Mouse (Mus musculus) intestine, embryonic 14.5 days (tissue): ENCODE results near the gene Kcnq1. TPM values are rescaled to one million over a fixed set of nuclear protein-coding genes. Genes with fewer than 3 reads are reported as not detected.

Source experiments
- ATAC-seq: fragments of 200-750 bp; cut with Nextera tagmentation; replicated peaks from 2 replicates; pipeline ENCODE4 v1.8.0; 2017; ENCODE audit warnings: low read depth, moderate number of reproducible peaks, moderate TSS enrichment, moderate library complexity; ENCODE audit not compliant: low FRiP score, low TSS enrichment
- DNase-seq: peaks from one replicate; pipeline ENCODE4 v3.0.0-alpha.2; 2018; ENCODE audit warnings: low spot score
- H3K27ac ChIP-seq: fragments of 300-500 bp; sonication (generic); 2 replicates; pipeline ENCODE4 v1.5.1; 2014; ENCODE audit warnings: low read depth, mild to moderate bottlenecking, control low read depth
- H3K27me3 ChIP-seq: fragments of 300-500 bp; sonication (generic); replicated peaks from 2 replicates; pipeline ENCODE4 v1.6.1; 2014; ENCODE audit warnings: low read length, control low read depth; ENCODE audit not compliant: control insufficient read depth, insufficient read depth
- H3K36me3 ChIP-seq: fragments of 300-500 bp; sonication (generic); 2 replicates; pipeline ENCODE4 v1.6.1; 2014; ENCODE audit warnings: low read length, control low read depth; ENCODE audit not compliant: control insufficient read depth, insufficient read depth
- H3K4me1 ChIP-seq: fragments of 300-500 bp; sonication (generic); replicated peaks from 2 replicates; pipeline ENCODE4 v1.6.1; 2014; ENCODE audit warnings: low read length, control low read depth, mixed read lengths; ENCODE audit not compliant: control insufficient read depth, insufficient read depth
- H3K4me2 ChIP-seq: fragments of 300-500 bp; sonication (generic); 2 replicates; pipeline ENCODE4 v1.6.1; 2014; ENCODE audit warnings: low read length
- H3K4me3 ChIP-seq: fragments of 300-500 bp; sonication (generic); 2 replicates; pipeline ENCODE4 v1.5.1; 2014; ENCODE audit warnings: low read depth, low read length, control low read depth, mixed read lengths
- H3K9ac ChIP-seq: fragments of 300-500 bp; sonication (generic); 2 replicates; pipeline ENCODE4 v1.6.1; 2014; ENCODE audit warnings: mild to moderate bottlenecking, low read length
- H3K9me3 ChIP-seq: fragments of 300-500 bp; sonication (generic); 2 replicates; pipeline ENCODE4 v1.6.1; 2016; ENCODE audit warnings: low read length, control low read depth; ENCODE audit not compliant: control insufficient read depth
- WGBS: fragments of 180-500 bp; shearing (Covaris S2); extraction: QIAGEN DNeasy Blood & Tissue Kit; methylation state at CpG from one replicate; pipeline ENCODE4 v1.1.7; 2014; 5-methylcytosine and 5-hydroxymethylcytosine counted together
- polyA plus RNA-seq: library from polyadenylated mRNA; unstranded; fragments of >200 nt; fragmentation: Nextera tagmentation; extraction: Ambion mirVana; gene quantifications from 2 replicates; pipeline ENCODE4 v1.2.1, GENCODE M21; 2014

Gene Kcnq1
- polyA plus RNA-seq, 1 experiment from 2014 or later = 5.3 TPM

GRCm38 (mm10) chr7:143201255-143201654 is 95.1 kb downstream of the Kcnq1 start:
- DNase-seq (peak; percentile 39), ATAC-seq (no peak)
- Histone ChIP-seq H3K4me1 (no peaks in the 10 kb centered on the region), H3K27me3 (no peaks in the 10 kb centered on the region; the same call in 1 of the 2 replicates), H3K4me3 (no peak overlapping the region), H3K36me3 (no peaks in the 10 kb centered on the region), H3K9me3 (no peaks in the 10 kb centered on the region), H3K27ac (no peak overlapping the region), H3K4me2 (no peak overlapping the region), H3K9ac (no peak overlapping the region)
- 83% methylated on average over 2 of the region's 2 CpGs for WGBS

- DNase-seq = no peak
- 93% methylated on average over 6 of the region's 6 CpGs for WGBS
Observed at GRCm38 (mm10) chr7:143203897-143204296, 97.7 kb downstream of the Kcnq1 start.

GRCm38 (mm10) chr7:143207044-143207443 is 100.9 kb downstream of the Kcnq1 start:
- Histone ChIP-seq H3K27me3 (no peaks in the 10 kb centered on the region), H3K27ac (no peak overlapping the region), H3K9ac (no peak overlapping the region), H3K4me2 (no peak overlapping the region), H3K4me1 (no peaks in the 10 kb centered on the region), H3K36me3 (no peaks in the 10 kb centered on the region), H3K9me3 (no peaks in the 10 kb centered on the region), H3K4me3 (no peak overlapping the region)
- ATAC-seq = no peak
- 60% methylated on average over 4 of the region's 4 CpGs for WGBS
- peak; percentile 36 for DNase-seq

More at GRCm38 (mm10) chr7:143203897-143204296, 97.7 kb downstream of the Kcnq1 start:
- ATAC-seq = no peak
- Histone ChIP-seq H3K9ac (no peak overlapping the region), H3K9me3 (no peaks in the 10 kb centered on the region), H3K4me3 (no peak overlapping the region), H3K27me3 (no peaks in the 10 kb centered on the region), H3K36me3 (no peaks in the 10 kb centered on the region), H3K4me1 (no peaks in the 10 kb centered on the region), H3K27ac (no peak overlapping the region), H3K4me2 (no peak overlapping the region)

- H3K36me3 ChIP-seq = no peaks in the 10 kb centered on the region
- H3K9me3 ChIP-seq = no peaks in the 10 kb centered on the region
- ATAC-seq (no peak), DNase-seq (no peak)
- no peak overlapping the region for H3K4me3 ChIP-seq
- no peaks in the 10 kb centered on the region for H3K27me3 ChIP-seq
- no peaks in the 10 kb centered on the region for H3K4me1 ChIP-seq
- WGBS = 77% methylated on average over 4 of the region's 4 CpGs
- no peak overlapping the region for H3K27ac ChIP-seq
- H3K9ac ChIP-seq = no peak overlapping the region
- no peak overlapping the region for H3K4me2 ChIP-seq
Observed at GRCm38 (mm10) chr7:143210796-143211195, 104.6 kb downstream of the Kcnq1 start.

- Histone ChIP-seq H3K4me1 (no peaks in the 10 kb centered on the region), H3K9me3 (peaks cover 20% of the 10 kb centered on the region), H3K27me3 (no peaks in the 10 kb centered on the region), H3K9ac (no peak overlapping the region), H3K4me3 (no peak overlapping the region), H3K4me2 (no peak overlapping the region), H3K27ac (no peak overlapping the region), H3K36me3 (no peaks in the 10 kb centered on the region; the same call in 1 of the 2 replicates)
- no peak for ATAC-seq
- DNase-seq = no peak
- 69% methylated on average over 2 of the region's 2 CpGs for WGBS
Observed at GRCm38 (mm10) chr7:143251206-143251605, 145.0 kb downstream of the Kcnq1 start.

- peaks cover 20% of the 10 kb centered on the region for H3K9me3 ChIP-seq
- H3K36me3 ChIP-seq = no peaks in the 10 kb centered on the region; the same call in 1 of the 2 replicates
- H3K27ac ChIP-seq = no peak overlapping the region
- H3K4me2 ChIP-seq = no peak overlapping the region
- H3K27me3 ChIP-seq = no peaks in the 10 kb centered on the region
- no peak for ATAC-seq
- no peak overlapping the region for H3K4me3 ChIP-seq
- H3K9ac ChIP-seq = no peak overlapping the region
- no peaks in the 10 kb centered on the region for H3K4me1 ChIP-seq
- 74% methylated on average over 6 of the region's 6 CpGs for WGBS
- no peak for DNase-seq
Observed at GRCm38 (mm10) chr7:143253126-143253871, 147.1 kb downstream of the Kcnq1 start.

- Histone ChIP-seq H3K9ac (no peak overlapping the region), H3K4me3 (no peak overlapping the region), H3K36me3 (no peaks in the 10 kb centered on the region; the same call in 1 of the 2 replicates), H3K4me2 (no peak overlapping the region), H3K27me3 (no peaks in the 10 kb centered on the region), H3K4me1 (no peaks in the 10 kb centered on the region), H3K9me3 (peaks cover 18% of the 10 kb centered on the region), H3K27ac (no peak overlapping the region)
- DNase-seq (no peak), ATAC-seq (no peak)
- WGBS = 88% methylated on average over 2 of the region's 2 CpGs
Observed at GRCm38 (mm10) chr7:143254901-143255300, 148.7 kb downstream of the Kcnq1 start.

GRCm38 (mm10) chr7:143261246-143261645 is 155.1 kb downstream of the Kcnq1 start:
- no peak overlapping the region for H3K4me2 ChIP-seq
- H3K4me3 ChIP-seq = no peak overlapping the region
- H3K9me3 ChIP-seq = no peaks in the 10 kb centered on the region
- H3K9ac ChIP-seq = no peak overlapping the region
- no peak for DNase-seq
- H3K27ac ChIP-seq = no peak overlapping the region
- no peaks in the 10 kb centered on the region for H3K36me3 ChIP-seq
- H3K4me1 ChIP-seq = peaks cover 20% of the 10 kb centered on the region
- ATAC-seq = no peak
- no peaks in the 10 kb centered on the region for H3K27me3 ChIP-seq

GRCm38 (mm10) chr7:143263557-143263956 is 157.4 kb downstream of the Kcnq1 start:
- H3K27ac ChIP-seq = no peak overlapping the region
- H3K4me2 ChIP-seq = no peak overlapping the region
- no peaks in the 10 kb centered on the region for H3K9me3 ChIP-seq
- no peaks in the 10 kb centered on the region for H3K36me3 ChIP-seq
- no peak overlapping the region for H3K9ac ChIP-seq
- peak; percentile 47 for DNase-seq
- H3K4me3 ChIP-seq = no peak overlapping the region
- WGBS = 37% methylated on average over 3 of the region's 3 CpGs
- no peak for ATAC-seq
- H3K27me3 ChIP-seq = no peaks in the 10 kb centered on the region
- H3K4me1 ChIP-seq = peaks cover 20% of the 10 kb centered on the region
